Comparison of ENCODE assay signal across 20 mouse cellular contexts in the genomic region with DNA sequence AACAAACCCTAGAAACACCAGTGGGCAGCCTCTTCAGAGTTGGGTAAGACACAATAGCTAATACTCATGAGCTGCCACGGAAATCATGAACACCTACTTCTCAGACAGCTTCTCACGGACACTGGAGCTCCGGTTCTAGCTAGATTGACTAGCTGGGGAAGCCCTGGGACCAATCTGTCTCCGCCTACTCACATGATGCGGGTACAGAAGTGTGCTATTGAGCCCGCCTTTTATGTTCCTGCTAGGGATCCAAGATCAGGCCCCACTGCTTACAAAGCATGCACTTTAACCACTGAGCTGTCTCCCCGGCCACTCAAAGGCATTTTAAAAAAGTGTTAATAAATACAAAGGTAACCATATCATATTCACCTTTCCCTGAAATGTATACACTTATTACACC. TPM values are rescaled to one million over a fixed set of nuclear protein-coding genes. Genes with fewer than 3 reads are reported as not detected.
DNase-seq lines count a peak whose midpoint lies in the region; ATAC-seq and TF ChIP-seq lines count a peak whose summit lies in the region.
"Had no signal": no experiment of that assay in that cellular context is flagged by ENCODE, and none has a peak within 500 bp of the region (broad histone marks: within the 10 kb centered on the region; RNA-seq: fewer than 3 reads in every experiment).

No protein-coding gene starts in this region.

- no peaks in the 10 kb centered on the region for H3K9me3 ChIP-seq in heart, postnatal 0 days (replicated peaks; ENCODE audit: control insufficient read depth, low read length)
- H3K9me3 ChIP-seq: heart, embryonic 15.5 days; hindbrain, embryonic 12.5 days; liver, embryonic 13.5 days; megakaryocyte, embryonic 14.5 days had no signal

- no peak overlapping the region for H3K27ac ChIP-seq in heart, postnatal 0 days (ENCODE audit: low read depth)
- H3K27ac ChIP-seq in heart, adult 2 months = no peak overlapping the region
- H3K27ac ChIP-seq: heart, embryonic 15.5 days; hindbrain, embryonic 12.5 days; liver, embryonic 13.5 days had no signal

- WGBS in heart, postnatal 0 days = 39% methylated on average over 7 of the region's 7 CpGs
- WGBS in heart, adult 2 months = 75% methylated on average over 7 of the region's 7 CpGs

- H3K36me3 ChIP-seq in heart, postnatal 0 days (replicated peaks; ENCODE audit: control insufficient read depth, insufficient read depth, low read length) = peaks cover 10% of the 10 kb centered on the region; the same call in 1 of the 2 replicates
- peaks cover 3% of the 10 kb centered on the region; the same call in 1 of the 2 replicates for H3K36me3 ChIP-seq in heart, adult 2 months (ENCODE audit: control insufficient read depth, insufficient read depth, low read length)
- H3K36me3 ChIP-seq: hindbrain, embryonic 12.5 days had no signal

- intact Hi-C loops in heart, adult 2 months (cut with DNase I) = no loop called here

- TF ChIP-seq CTCF in heart, postnatal 0 days (IDR thresholded peaks at IDR 0.05; ENCODE audit: low read depth) = no peak
- TF ChIP-seq CTCF in heart, adult 2 months (IDR thresholded peaks at IDR 0.05) = no peak

- TF ChIP-seq POLR2A in heart, adult 2 months (IDR thresholded peaks at IDR 0.05; ENCODE audit: insufficient read depth, low read depth, low read length) = no peak

- H3K4me3 ChIP-seq in heart, postnatal 0 days (ENCODE audit: low read depth, low read length) = no peak overlapping the region
- H3K4me3 ChIP-seq in heart, adult 2 months = no peak overlapping the region
- H3K4me3 ChIP-seq: heart, embryonic 15.5 days; hindbrain, embryonic 12.5 days; liver, embryonic 13.5 days; megakaryocyte, embryonic 14.5 days had no signal

- H3K9ac ChIP-seq in heart, postnatal 0 days (replicated peaks; ENCODE audit: low read depth, low read length) = no peak overlapping the region
- no peak overlapping the region for H3K9ac ChIP-seq in heart, adult 2 months (ENCODE audit: low read depth, low read length)
- H3K9ac ChIP-seq: heart, embryonic 15.5 days; hindbrain, embryonic 12.5 days; liver, embryonic 13.5 days had no signal

- H3K79me2 ChIP-seq in heart, adult 2 months (replicated peaks; ENCODE audit: control insufficient read depth, insufficient read depth, low read length) = no peaks in the 10 kb centered on the region

- no peaks in the 10 kb centered on the region; the same call in 1 of the 2 replicates for H3K4me1 ChIP-seq in heart, postnatal 0 days (ENCODE audit: control insufficient read depth, insufficient read depth)
- no peaks in the 10 kb centered on the region for H3K4me1 ChIP-seq in heart, adult 2 months (ENCODE audit: control insufficient read depth, insufficient read depth, low read length)
- H3K4me1 ChIP-seq: heart, embryonic 15.5 days; hindbrain, embryonic 12.5 days; liver, embryonic 13.5 days had no signal

- H3K4me2 ChIP-seq in heart, postnatal 0 days (ENCODE audit: low read depth, low read length) = no peak overlapping the region
- H3K4me2 ChIP-seq: heart, embryonic 15.5 days; hindbrain, embryonic 12.5 days; liver, embryonic 13.5 days had no signal

- ATAC-seq in heart, postnatal 0 days (ENCODE audit: insufficient read depth, low read depth) = peak; percentile 36; the same call in 1 of the 2 replicates
- ATAC-seq in erythroblast, adult 5-6 weeks (replicated peaks; ENCODE audit: low FRiP score, poor library complexity, severe bottlenecking) = 0 out of 2 replicates have a peak, but pooled peaks have one; percentile 34
- ATAC-seq: inflammation-experienced regulatory T-cells, adult 6 months; midbrain, embryonic 16.5 days had no signal

- no peak for TF ChIP-seq EP300 in heart, postnatal 0 days (IDR thresholded peaks at IDR 0.05; ENCODE audit: low read depth)
- TF ChIP-seq EP300 in heart, adult 2 months (IDR thresholded peaks at IDR 0.05; ENCODE audit: insufficient read depth, low read depth, low read length) = no peak

- H3K27me3 ChIP-seq in heart, postnatal 0 days (ENCODE audit: control insufficient read depth, insufficient read depth, low read length) = no peaks in the 10 kb centered on the region
- no peaks in the 10 kb centered on the region for H3K27me3 ChIP-seq in heart, adult 2 months (ENCODE audit: control insufficient read depth, insufficient read depth, low read length)
- H3K27me3 ChIP-seq: heart, embryonic 15.5 days; hindbrain, embryonic 12.5 days; liver, embryonic 13.5 days; megakaryocyte, embryonic 14.5 days had no signal

- DNase-seq in heart, postnatal 0 days (ENCODE audit: low spot score) = no peak
- no peak for DNase-seq in heart, adult 2 months
- DNase-seq in layer of hippocampus, adult 9-11 months = peak; percentile 61
- DNase-seq in layer of hippocampus, postnatal 10 days (ENCODE audit: low spot score in 2 of 2) = no peak
- DNase-seq in kidney, postnatal 25 days = peak; percentile 42 to 63
- DNase-seq in T-cell, adult 2 months (ENCODE audit: low spot score) = no peak
- DNase-seq: adrenal gland, adult 8-10 months; cerebellum, adult 11-12 months; cerebellum, postnatal 25 days; gastrocnemius, postnatal 25 days; liver, embryonic 13.5 days; retina, postnatal 1 day; right cerebral cortex, postnatal 4 days; thymus, postnatal 36 days had no signal

RNA-seq across cellular contexts. Expression of a gene that starts 46.5 kb away (rescaled TPM):
- total RNA-seq in heart, postnatal 0 days (2014; rRNA removed; ENCODE audit: low replicate concordance) = 2.5 and 4.8 TPM in 2 replicates
- 0.19 and 0.31 TPM in 2 replicates for polyA plus RNA-seq in heart, postnatal 0 days (2015; fragmentation: Nextera tagmentation; extraction: Ambion mirVana)
- total RNA-seq in heart, adult 2 months (2021) = 1 to 10 TPM; 1.4 to 1.5 TPM
- 2.2 and 2.7 TPM in 2 replicates for polyA plus RNA-seq in heart, adult 2 months (2012; rRNA removed)
- total RNA-seq in layer of hippocampus, postnatal 10 days (2021) = 10 to 100 TPM; 49.1 to 50.3 TPM
- total RNA-seq in erythroblast, adult 5-6 weeks (2015; ENCODE audit: low replicate concordance) = not detected in 2 replicates
- total RNA-seq in erythroblast, adult 5-6 weeks (2017; ENCODE audit: low replicate concordance) = not detected in 2 replicates
- polyA plus RNA-seq: inflammation-experienced regulatory T-cells, adult 6 months had no signal

Comparison
In these comparisons a context has a peak if more than half of its experiments do, and no peak if none do; other contexts are left out.
1. DNase-seq: peak in layer of hippocampus, adult 9-11 months (single experiment) and kidney, postnatal 25 days (2 of 2); none in heart, postnatal 0 days (single experiment), heart, adult 2 months (0 of 2), layer of hippocampus, postnatal 10 days (0 of 2) and T-cell, adult 2 months (single experiment).